Mouse (Mus musculus) ES-E14 (cell line): ENCODE measurements around the gene Ap1ar.

Experiments used
- CHD2 ChIP-seq: IDR thresholded peaks from 2 replicates; pipeline ENCODE4 v1.6.1; 2014; ENCODE audit warnings: mild to moderate bottlenecking, low read depth, low read length, inconsistent platforms
- HCFC1 ChIP-seq: IDR thresholded peaks from 2 replicates; pipeline ENCODE4 v1.6.1; 2012; ENCODE audit warnings: low read length, inconsistent platforms, borderline replicate concordance; ENCODE audit not compliant: insufficient read depth
- ZNF384 ChIP-seq: IDR thresholded peaks from 2 replicates; pipeline ENCODE4 v1.6.1; 2012; ENCODE audit warnings: low read depth, low read length, inconsistent platforms

- no peak for TF ChIP-seq CHD2
- no peak for TF ChIP-seq HCFC1
- no peak for TF ChIP-seq ZNF384
Measured at GRCm38 (mm10) chr3:127791056-127791483, 46.3 kb downstream of the Ap1ar start.
